Comparison of ENCODE assay signal across 20 mouse cellular contexts in genomic region chr2:126434305-126434704, GRCm38 (mm10).
"Had no signal": no experiment of that assay in that cellular context is flagged by ENCODE, and none has a peak within 500 bp of the region (broad histone marks: within the 10 kb centered on the region; RNA-seq: fewer than 3 reads in every experiment).

No protein-coding gene starts in this region.

- H3K4me1 ChIP-seq: liver, embryonic 13.5 days; liver, embryonic 15.5 days; midbrain, embryonic 10.5 days; midbrain, embryonic 12.5 days; neural tube, embryonic 13.5 days; neural tube, embryonic 15.5 days had no signal

- H3K36me3 ChIP-seq: liver, embryonic 13.5 days; liver, embryonic 15.5 days; midbrain, embryonic 10.5 days; midbrain, embryonic 12.5 days; neural tube, embryonic 13.5 days; neural tube, embryonic 15.5 days had no signal

- H3K27ac ChIP-seq: liver, embryonic 13.5 days; liver, embryonic 15.5 days; midbrain, embryonic 10.5 days; midbrain, embryonic 12.5 days; neural tube, embryonic 13.5 days; neural tube, embryonic 15.5 days had no signal

- H3K9ac ChIP-seq: liver, embryonic 13.5 days; liver, embryonic 15.5 days; liver, postnatal 0 days; midbrain, embryonic 12.5 days; neural tube, embryonic 13.5 days; neural tube, embryonic 15.5 days had no signal

- H3K4me2 ChIP-seq: liver, embryonic 11.5 days; liver, embryonic 13.5 days; liver, embryonic 15.5 days; midbrain, embryonic 12.5 days; neural tube, embryonic 13.5 days; neural tube, embryonic 15.5 days had no signal

- DNase-seq: liver; liver, embryonic 13.5 days; liver, postnatal 0 days; midbrain, embryonic 14.5 days; retina, postnatal 1 day; right cerebral cortex, adult 18-20 months; right cerebral cortex, postnatal 25 days; right cerebral cortex, postnatal 4 days; spleen, adult 18-20 months; thymus, adult 2 months; thymus, postnatal 25 days; thymus, postnatal 4 days had no signal

- H3K4me3 ChIP-seq: liver, embryonic 13.5 days; liver, embryonic 15.5 days; midbrain, embryonic 10.5 days; midbrain, embryonic 12.5 days; myocyte; neural tube, embryonic 13.5 days; neural tube, embryonic 15.5 days had no signal

- H3K27me3 ChIP-seq: liver, embryonic 13.5 days; liver, embryonic 15.5 days; midbrain, embryonic 12.5 days; neural tube, embryonic 13.5 days; neural tube, embryonic 15.5 days had no signal

- ATAC-seq: liver, postnatal 0 days; midbrain, embryonic 16.5 days had no signal

- H3K9me3 ChIP-seq: liver, embryonic 13.5 days; liver, embryonic 15.5 days; midbrain, embryonic 10.5 days; midbrain, embryonic 12.5 days; neural tube, embryonic 13.5 days; neural tube, embryonic 15.5 days had no signal
